Mouse (Mus musculus) heart, embryonic 11.5 days (tissue): ENCODE measurements around the gene Klhdc3. TPM values are rescaled to one million over a fixed set of nuclear protein-coding genes. Genes with fewer than 3 reads are reported as not detected.

Experiments
- ATAC-seq: fragments of 200-750 bp; cut with Nextera tagmentation; replicated peaks from 2 replicates; pipeline ENCODE4 v1.8.0; 2017; ENCODE audit warnings: moderate library complexity; ENCODE audit not compliant: insufficient number of reproducible peaks, low FRiP score, low TSS enrichment
- H3K27ac ChIP-seq: fragments of 300-500 bp; sonication (generic); 2 replicates; pipeline ENCODE4 v1.5.1; 2014; ENCODE audit warnings: mild to moderate bottlenecking, low read depth, low read length
- H3K27me3 ChIP-seq: fragments of 300-500 bp; sonication (generic); 2 replicates; pipeline ENCODE4 v1.6.1; 2014; ENCODE audit warnings: mild to moderate bottlenecking, low read length, mixed read lengths; ENCODE audit not compliant: control insufficient read depth, insufficient read depth
- H3K36me3 ChIP-seq: fragments of 300-500 bp; sonication (generic); 2 replicates; pipeline ENCODE4 v1.6.1; 2014; ENCODE audit warnings: mild to moderate bottlenecking, low read length, moderate library complexity, mixed read lengths; ENCODE audit not compliant: control insufficient read depth, insufficient read depth
- H3K4me1 ChIP-seq: fragments of 300-500 bp; sonication (generic); 2 replicates; pipeline ENCODE4 v1.6.1; 2014; ENCODE audit warnings: low read length; ENCODE audit not compliant: control insufficient read depth, insufficient read depth
- H3K4me2 ChIP-seq: fragments of 300-500 bp; sonication (generic); 2 replicates; pipeline ENCODE4 v1.6.1; 2014; ENCODE audit warnings: mild to moderate bottlenecking, moderate library complexity
- H3K4me3 ChIP-seq: fragments of 300-500 bp; sonication (generic); 2 replicates; pipeline ENCODE4 v1.5.1; 2014; ENCODE audit warnings: low read depth, low read length
- H3K9ac ChIP-seq: fragments of 300-500 bp; sonication (generic); 2 replicates; pipeline ENCODE4 v1.6.1; 2014; ENCODE audit warnings: mild to moderate bottlenecking, low read depth, low read length, moderate library complexity
- H3K9me3 ChIP-seq: fragments of 300-500 bp; sonication (generic); replicated peaks from 2 replicates; pipeline ENCODE4 v1.6.1; 2016; ENCODE audit warnings: low read length; ENCODE audit not compliant: control insufficient read depth
- WGBS: fragments of 180-500 bp; shearing (Covaris S2); extraction: QIAGEN DNeasy Blood & Tissue Kit; methylation state at CpG from one replicate; pipeline ENCODE4 v1.1.7; 2014; ENCODE audit not compliant: insufficient replicate concordance; 5-methylcytosine and 5-hydroxymethylcytosine counted together
- polyA plus RNA-seq: library from polyadenylated mRNA; unstranded; fragments of >200 nt; fragmentation: Nextera tagmentation; extraction: Ambion mirVana; gene quantifications from 2 replicates; pipeline ENCODE4 v1.2.1, GENCODE M21; 2014

The Klhdc3 gene
- polyA plus RNA-seq, 1 experiment from 2014 or later, result 117 TPM

DNA sequence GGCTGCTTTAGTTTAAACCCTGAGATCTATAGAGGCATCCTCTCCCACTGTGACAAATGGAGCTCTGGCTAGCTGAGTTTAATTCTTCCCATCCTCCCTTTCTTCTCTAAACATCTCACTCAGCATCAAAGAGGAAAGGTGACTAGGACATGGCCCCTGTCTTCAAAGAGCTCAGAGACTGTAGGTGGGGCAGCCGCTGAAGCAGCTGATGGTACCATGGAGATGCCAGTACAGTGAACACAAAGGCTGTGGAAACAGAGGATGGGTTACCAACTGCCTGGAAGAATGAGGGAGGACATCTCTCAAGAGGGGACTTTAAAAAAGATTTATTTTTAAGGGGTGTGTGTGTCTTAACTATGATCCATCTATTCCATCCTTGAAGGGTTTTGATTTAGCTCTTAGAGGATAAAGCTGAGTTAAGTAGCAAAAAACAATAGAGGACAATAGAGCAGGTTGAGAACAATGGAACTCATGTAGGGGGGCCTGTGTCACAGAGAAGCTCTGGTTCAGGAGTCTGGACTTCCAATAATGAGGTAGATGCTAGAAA, 13.9 kb upstream of the Klhdc3 start:
- no peak for ATAC-seq
- WGBS, result 88% methylated on average over 1 of the region's 1 CpGs
- no peak overlapping the region for H3K27ac ChIP-seq
- H3K4me2 ChIP-seq, result no peak overlapping the region
- peaks cover 4% of the 10 kb centered on the region; the same call in 1 of the 2 replicates for H3K4me1 ChIP-seq
- no peaks in the 10 kb centered on the region for H3K27me3 ChIP-seq
- H3K36me3 ChIP-seq, result no peaks in the 10 kb centered on the region; the same call in 1 of the 2 replicates
- H3K9me3 ChIP-seq, result no peaks in the 10 kb centered on the region
- H3K9ac ChIP-seq, result no peak overlapping the region
- H3K4me3 ChIP-seq, result no peak overlapping the region

GRCm38 (mm10) chr17:46691390-46691789, 10.7 kb upstream of the Klhdc3 start:
- no peak overlapping the region for H3K4me3 ChIP-seq
- 0 out of 2 replicates have a peak, but pooled peaks cover under 1% of the 10 kb centered on the region for H3K36me3 ChIP-seq
- no peak for ATAC-seq

DNA sequence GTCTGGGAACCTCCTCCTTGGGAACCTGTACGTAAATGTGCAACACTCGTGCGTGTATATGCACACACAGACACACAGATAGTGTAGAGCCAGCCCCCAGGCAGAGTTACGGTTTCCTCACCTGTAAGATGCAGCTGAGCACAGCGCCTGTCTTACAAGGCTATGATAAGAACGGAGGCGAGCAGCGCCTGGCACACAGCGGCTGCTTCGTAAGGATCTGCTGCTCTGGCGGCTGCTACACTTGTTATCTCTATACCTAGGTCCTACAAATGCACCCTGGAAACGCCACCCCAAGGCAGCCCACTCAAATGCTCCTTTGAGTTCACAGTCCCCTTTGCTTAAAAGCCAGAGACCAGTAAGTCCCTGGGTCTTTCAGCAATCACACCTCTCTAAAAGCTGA, 10.0 kb upstream of the Klhdc3 start:
- WGBS, result 73% methylated on average over 12 of the region's 12 CpGs

More at GRCm38 (mm10) chr17:46691390-46691789, 10.7 kb upstream of the Klhdc3 start:
- Histone ChIP-seq H3K27me3 (no peaks in the 10 kb centered on the region), H3K9ac (no peak overlapping the region), H3K4me1 (peaks cover 4% of the 10 kb centered on the region; the same call in 1 of the 2 replicates), H3K9me3 (no peaks in the 10 kb centered on the region), H3K4me2 (no peak overlapping the region), H3K27ac (no peak overlapping the region)
- 91% methylated on average over 2 of the region's 2 CpGs for WGBS

DNA sequence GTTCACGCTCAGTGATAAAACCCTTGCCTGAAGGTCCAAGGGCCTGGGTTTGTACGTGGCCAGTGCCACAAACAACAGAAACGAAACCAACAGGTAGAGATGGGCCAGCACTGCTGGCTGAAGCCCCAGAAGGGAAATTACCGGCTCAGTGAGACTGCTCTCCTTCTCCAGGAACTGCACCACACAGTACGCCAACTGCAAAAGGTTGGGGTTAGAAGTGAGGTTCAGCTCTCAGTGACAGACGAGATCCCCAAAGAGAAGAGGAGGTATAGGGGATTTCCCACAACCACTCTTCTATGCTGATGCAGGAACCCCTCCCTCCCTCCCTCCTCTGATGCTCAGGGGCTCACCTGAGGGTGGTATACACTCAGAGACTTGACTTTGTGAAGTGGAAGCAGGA, 5.2 kb upstream of the Klhdc3 start:
- Histone ChIP-seq H3K36me3 (peaks cover 28% of the 10 kb centered on the region), H3K27me3 (no peaks in the 10 kb centered on the region), H3K4me1 (peaks cover 12% of the 10 kb centered on the region), H3K4me3 (no peak overlapping the region), H3K27ac (no peak overlapping the region), H3K4me2 (no peak overlapping the region), H3K9ac (no peak overlapping the region), H3K9me3 (no peaks in the 10 kb centered on the region)
- WGBS, result 87% methylated on average over 6 of the region's 6 CpGs
- ATAC-seq, result no peak

More for the DNA sequence above, 10.0 kb upstream of the Klhdc3 start:
- H3K4me1 ChIP-seq, result peaks cover 4% of the 10 kb centered on the region; the same call in 1 of the 2 replicates
- ATAC-seq, result no peak
- H3K36me3 ChIP-seq, result peaks cover 7% of the 10 kb centered on the region
- H3K4me3 ChIP-seq, result no peak overlapping the region
- H3K27ac ChIP-seq, result no peak overlapping the region
- H3K4me2 ChIP-seq, result no peak overlapping the region
- no peak overlapping the region for H3K9ac ChIP-seq
- no peaks in the 10 kb centered on the region for H3K27me3 ChIP-seq
- H3K9me3 ChIP-seq, result no peaks in the 10 kb centered on the region

GRCm38 (mm10) chr17:46682654-46683389, 2.1 kb upstream of the Klhdc3 start:
- no peaks in the 10 kb centered on the region for H3K9me3 ChIP-seq
- peaks cover 30% of the 10 kb centered on the region for H3K36me3 ChIP-seq
- H3K4me2 ChIP-seq, result no peak overlapping the region
- no peak overlapping the region for H3K4me3 ChIP-seq
- no peaks in the 10 kb centered on the region for H3K27me3 ChIP-seq
- H3K9ac ChIP-seq, result no peak overlapping the region
- H3K4me1 ChIP-seq, result peaks cover 27% of the 10 kb centered on the region
- no peak for ATAC-seq
- WGBS, result 81% methylated on average over 16 of the region's 16 CpGs
- H3K27ac ChIP-seq, result no peak overlapping the region

- no peaks in the 10 kb centered on the region for H3K27me3 ChIP-seq
- H3K4me2 ChIP-seq, result peak overlapping the region; percentile 91
- peaks cover 40% of the 10 kb centered on the region for H3K36me3 ChIP-seq
- peak overlapping the region; percentile 93 for H3K4me3 ChIP-seq
- peak overlapping the region; percentile 75 for H3K9ac ChIP-seq
- peak overlapping the region; percentile 62 for H3K27ac ChIP-seq
- no peaks in the 10 kb centered on the region for H3K9me3 ChIP-seq
- H3K4me1 ChIP-seq, result peaks cover 28% of the 10 kb centered on the region
- ATAC-seq, result no peak
- WGBS, result 23% methylated on average over 12 of the region's 12 CpGs
These were observed 878 bp upstream of the Klhdc3 start for GRCm38 (mm10) chr17:46681466-46682118.

GRCm38 (mm10) chr17:46679843-46680759, 613 bp downstream of the Klhdc3 start:
- WGBS, result 2% methylated on average over 34 of the region's 34 CpGs
- Histone ChIP-seq H3K4me3 (peak overlapping the region; percentile 93), H3K4me1 (peaks cover 29% of the 10 kb centered on the region), H3K4me2 (peak overlapping the region; percentile 91), H3K36me3 (peaks cover 35% of the 10 kb centered on the region), H3K9me3 (no peaks in the 10 kb centered on the region), H3K9ac (peak overlapping the region; percentile 85), H3K27me3 (no peaks in the 10 kb centered on the region), H3K27ac (peak overlapping the region; percentile 94)
- no peak; the same call in 1 of the 2 replicates for ATAC-seq

GRCm38 (mm10) chr17:46678911-46679310, 1.8 kb downstream of the Klhdc3 start:
- H3K4me1 ChIP-seq, result peaks cover 36% of the 10 kb centered on the region
- peaks cover 28% of the 10 kb centered on the region for H3K36me3 ChIP-seq
- peak overlapping the region; percentile 85 for H3K9ac ChIP-seq
- H3K4me2 ChIP-seq, result peak overlapping the region; percentile 91
- H3K27me3 ChIP-seq, result no peaks in the 10 kb centered on the region
- H3K4me3 ChIP-seq, result peak overlapping the region; percentile 93
- H3K9me3 ChIP-seq, result no peaks in the 10 kb centered on the region
- WGBS, result 31% methylated on average over 9 of the region's 9 CpGs
- ATAC-seq, result no peak
- H3K27ac ChIP-seq, result peak overlapping the region; percentile 94
